Mouse (Mus musculus): ENCODE data around the gene C1rb. TPM values are rescaled to one million over a fixed set of nuclear protein-coding genes. Genes with fewer than 3 reads are reported as not detected.
"Not testable (repeated sequence)": the region's sequence is repeated elsewhere in the genome, so short reads cannot be mapped to it uniquely, and the experiment has no call there.

Gene C1rb
- not detected in 2 replicates for total RNA-seq (2012; rRNA removed)
- polyA plus RNA-seq (2012; ENCODE audit: insufficient read depth in 1 of 2, insufficient read length in 2 of 2, low read depth in 1 of 2, low replicate concordance in 2 of 2, missing spikeins in 1 of 2) = under 1 TPM in 1 of 2 experiments, not detected in 1; 0.03 TPM

DNA sequence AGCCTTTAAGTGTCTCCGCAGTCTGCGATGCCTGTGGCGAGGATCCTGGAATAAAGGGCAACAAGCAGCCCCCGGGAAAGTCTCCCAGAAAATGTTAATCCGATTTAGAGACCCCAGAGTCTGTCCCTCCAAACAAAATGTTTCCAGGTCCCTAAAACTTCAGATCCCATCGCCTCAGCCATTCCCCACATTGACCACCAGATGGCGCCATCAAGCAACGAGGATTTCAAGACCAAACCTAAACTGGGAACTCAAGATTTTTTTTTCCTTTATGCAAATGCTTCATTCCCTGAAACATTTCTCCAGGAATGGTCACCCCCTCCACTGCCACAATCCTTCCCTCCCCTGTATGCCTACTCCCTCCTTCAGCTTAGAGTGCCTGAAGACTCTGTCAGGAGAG is at the start of gene C1rb:
Gene C1rb (plus strand): TSS at position 269 of the 400 bp plus-strand sequence.
- H3K27me3 ChIP-seq (ENCODE audit: control insufficient read depth in 1 of 2, insufficient read depth in 2 of 2, low read length in 2 of 2) = no peaks in the 10 kb centered on the region; a peak in 1 of 4 replicates
- no peak within 1 kb of the TSS for H3K4me3 ChIP-seq (ENCODE audit: control insufficient read depth in 1 of 2, insufficient read depth in 1 of 2, low read depth in 2 of 2, low read length in 2 of 2)
- H3K4me1 ChIP-seq (ENCODE audit: control insufficient read depth in 1 of 2, insufficient read depth in 2 of 2, low read length in 2 of 2) = no peaks in the 10 kb centered on the region
- H3K27ac ChIP-seq (ENCODE audit: control insufficient read depth, low read depth, low read length) = no peak within 1 kb of the TSS
- peak; percentile 82 for TF ChIP-seq RAD21 (IDR thresholded peaks at IDR 0.05; ENCODE audit: low read depth, low read length)
- TF ChIP-seq TCF12 (IDR thresholded peaks at IDR 0.05; ENCODE audit: low read depth, low read length) = no peak
- no peak for TF ChIP-seq TBP (IDR thresholded peaks at IDR 0.05; ENCODE audit: low read depth, low read length)
- TF ChIP-seq HCFC1 (IDR thresholded peaks at IDR 0.05; ENCODE audit: low read depth, low read length) = 0 out of 2 replicates have a peak, but pooled peaks have one; percentile 44
- TF ChIP-seq CHD2 (IDR thresholded peaks at IDR 0.05; ENCODE audit: low read length) = no peak
- peak; percentile 51 for TF ChIP-seq SIN3A (IDR thresholded peaks at IDR 0.05; ENCODE audit: low read length)
- no peak for TF ChIP-seq ZKSCAN1 (IDR thresholded peaks at IDR 0.05; ENCODE audit: low read depth, low read length)
- TF ChIP-seq CTCF (IDR thresholded peaks at IDR 0.05 in 2 of 3, conservative IDR thresholded peaks at IDR 0.05 in 1 of 3; ENCODE audit: control insufficient read depth in 1 of 3, insufficient read depth in 1 of 3, low read depth in 2 of 3, low read length in 3 of 3, poor library complexity in 1 of 3, severe bottlenecking in 1 of 3) = peak; percentile 82 to 92 (median 83)
- peak; percentile 84 for TF ChIP-seq ZC3H11A (IDR thresholded peaks at IDR 0.05; ENCODE audit: low read depth, low read length)
- TF ChIP-seq SMC3 (IDR thresholded peaks at IDR 0.05; ENCODE audit: low read depth, low read length) = peak; percentile 95
- TF ChIP-seq ZNF384 (IDR thresholded peaks at IDR 0.05; ENCODE audit: low read depth, low read length) = peak; percentile 90
- H3K79me2 ChIP-seq (ENCODE audit: control insufficient read depth, insufficient read depth, low read length, poor library complexity) = no peaks in the 10 kb centered on the region
- H3K9ac ChIP-seq (ENCODE audit: control insufficient read depth, low read depth, low read length, poor library complexity, severe bottlenecking) = no peak within 1 kb of the TSS
- no peaks in the 10 kb centered on the region for H3K9me3 ChIP-seq (replicated peaks; ENCODE audit: insufficient read depth, low read length)
- DNase-seq (ENCODE audit: low read depth, low spot score) = peak; percentile 75
- H3K36me3 ChIP-seq (ENCODE audit: control insufficient read depth in 1 of 2, insufficient read depth in 2 of 2, low read length in 2 of 2) = no peaks in the 10 kb centered on the region

DNA sequence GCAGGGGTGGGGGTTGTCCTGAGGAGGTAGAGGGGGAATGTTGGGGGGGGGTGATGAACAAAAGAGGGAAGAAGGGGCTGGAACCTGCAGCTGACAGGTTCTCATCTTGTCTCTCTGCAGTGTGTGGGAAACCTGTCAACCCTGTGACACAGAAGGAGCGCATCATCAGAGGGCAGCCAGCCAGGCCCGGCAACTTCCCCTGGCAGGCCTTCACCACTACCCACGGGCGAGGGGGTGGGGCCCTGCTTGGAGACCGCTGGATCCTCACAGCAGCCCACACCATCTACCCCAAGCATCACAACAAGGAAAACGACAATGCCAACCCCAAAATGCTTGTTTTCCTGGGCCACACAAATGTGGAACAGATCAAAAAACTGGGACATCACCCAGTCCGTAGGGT is 48.0 kb upstream of the C1rb start:
- not testable (repeated sequence) for H3K79me2 ChIP-seq (ENCODE audit: control insufficient read depth, insufficient read depth, low read length, poor library complexity); H3K9me3 ChIP-seq (replicated peaks; ENCODE audit: insufficient read depth, low read length); H3K36me3 ChIP-seq (ENCODE audit: control insufficient read depth in 1 of 2, insufficient read depth in 2 of 2, low read length in 2 of 2); H3K4me3 ChIP-seq (ENCODE audit: control insufficient read depth in 1 of 2, insufficient read depth in 1 of 2, low read depth in 2 of 2, low read length in 2 of 2); H3K4me1 ChIP-seq (ENCODE audit: control insufficient read depth in 1 of 2, insufficient read depth in 2 of 2, low read length in 2 of 2); H3K27ac ChIP-seq (ENCODE audit: control insufficient read depth, low read depth, low read length); H3K27me3 ChIP-seq (ENCODE audit: control insufficient read depth in 1 of 2, insufficient read depth in 2 of 2, low read length in 2 of 2); H3K9ac ChIP-seq (ENCODE audit: control insufficient read depth, low read depth, low read length, poor library complexity, severe bottlenecking)
- peak; percentile 23 for DNase-seq (ENCODE audit: low read depth, low spot score)

GRCm38 (mm10) chr6:124527881-124528280 is 42.2 kb upstream of the C1rb start:
- Histone ChIP-seq H3K4me3 (ENCODE audit: control insufficient read depth in 1 of 2, insufficient read depth in 1 of 2, low read depth in 2 of 2, low read length in 2 of 2) (no peak overlapping the region), H3K9ac (ENCODE audit: control insufficient read depth, low read depth, low read length, poor library complexity, severe bottlenecking) (no peak overlapping the region), H3K4me1 (ENCODE audit: control insufficient read depth in 1 of 2, insufficient read depth in 2 of 2, low read length in 2 of 2) (no peaks in the 10 kb centered on the region), H3K79me2 (ENCODE audit: control insufficient read depth, insufficient read depth, low read length, poor library complexity) (no peaks in the 10 kb centered on the region), H3K9me3 (replicated peaks; ENCODE audit: insufficient read depth, low read length) (no peaks in the 10 kb centered on the region), H3K27me3 (ENCODE audit: control insufficient read depth in 1 of 2, insufficient read depth in 2 of 2, low read length in 2 of 2) (no peaks in the 10 kb centered on the region), H3K27ac (ENCODE audit: control insufficient read depth, low read depth, low read length) (no peak overlapping the region), H3K36me3 (ENCODE audit: control insufficient read depth in 1 of 2, insufficient read depth in 2 of 2, low read length in 2 of 2) (no peaks in the 10 kb centered on the region)
- TF ChIP-seq TBP (IDR thresholded peaks at IDR 0.05; ENCODE audit: low read depth, low read length) = no peak
- no peak for TF ChIP-seq KAT2A (conservative IDR thresholded peaks at IDR 0.05; ENCODE audit: low read depth, low read length)
- TF ChIP-seq EP300 (IDR thresholded peaks at IDR 0.05; ENCODE audit: low read depth in 1 of 2, low read length in 2 of 2) = no peak
- TF ChIP-seq E2F4 (IDR thresholded peaks at IDR 0.05; ENCODE audit: borderline replicate concordance, low read depth, low read length) = no peak
- TF ChIP-seq ETS1 (IDR thresholded peaks at IDR 0.05; ENCODE audit: low read depth, low read length) = no peak
- TF ChIP-seq HCFC1 (IDR thresholded peaks at IDR 0.05; ENCODE audit: low read depth, low read length) = no peak
- no peak for TF ChIP-seq MAFK (IDR thresholded peaks at IDR 0.05; ENCODE audit: borderline replicate concordance, low read depth, low read length)
- no peak for TF ChIP-seq RCOR1 (IDR thresholded peaks at IDR 0.05; ENCODE audit: low read depth, low read length)
- TF ChIP-seq TCF12 (IDR thresholded peaks at IDR 0.05; ENCODE audit: low read depth, low read length) = no peak
- no peak for TF ChIP-seq MEF2A (IDR thresholded peaks at IDR 0.05; ENCODE audit: extremely low read depth, insufficient replicate concordance, low read depth, low read length, poor library complexity, severe bottlenecking)
- no peak for TF ChIP-seq MAZ (IDR thresholded peaks at IDR 0.05; ENCODE audit: low read depth, low read length)
- TF ChIP-seq POLR2AphosphoS2 (IDR thresholded peaks at IDR 0.05; ENCODE audit: low read length) = no peak
- TF ChIP-seq CHD1 (IDR thresholded peaks at IDR 0.05; ENCODE audit: low read depth, low read length) = no peak
- no peak for TF ChIP-seq TAL1 (IDR thresholded peaks at IDR 0.05; ENCODE audit: low read length)
- no peak for TF ChIP-seq MXI1 (IDR thresholded peaks at IDR 0.05; ENCODE audit: low read depth, low read length)
- no peak for DNase-seq (ENCODE audit: low read depth, low spot score)

Measured in MEL (cell line).